Mouse (Mus musculus): ENCODE results near the gene Caskin1. TPM values are rescaled to one million over a fixed set of nuclear protein-coding genes. Genes with fewer than 3 reads are reported as not detected.

Caskin1 gene
- total RNA-seq, 2 experiments from 2014 or later: not detected

- ATAC-seq (replicated peaks; ENCODE audit: low FRiP score, poor library complexity, severe bottlenecking): peak; percentile 85
These were observed 61.4 kb downstream of the Caskin1 start, which contains the start of gene Pkd1 for GRCm38 (mm10) chr17:24549618-24550415. Gene Pkd1 (plus strand): TSS chr17:24549834.

DNA sequence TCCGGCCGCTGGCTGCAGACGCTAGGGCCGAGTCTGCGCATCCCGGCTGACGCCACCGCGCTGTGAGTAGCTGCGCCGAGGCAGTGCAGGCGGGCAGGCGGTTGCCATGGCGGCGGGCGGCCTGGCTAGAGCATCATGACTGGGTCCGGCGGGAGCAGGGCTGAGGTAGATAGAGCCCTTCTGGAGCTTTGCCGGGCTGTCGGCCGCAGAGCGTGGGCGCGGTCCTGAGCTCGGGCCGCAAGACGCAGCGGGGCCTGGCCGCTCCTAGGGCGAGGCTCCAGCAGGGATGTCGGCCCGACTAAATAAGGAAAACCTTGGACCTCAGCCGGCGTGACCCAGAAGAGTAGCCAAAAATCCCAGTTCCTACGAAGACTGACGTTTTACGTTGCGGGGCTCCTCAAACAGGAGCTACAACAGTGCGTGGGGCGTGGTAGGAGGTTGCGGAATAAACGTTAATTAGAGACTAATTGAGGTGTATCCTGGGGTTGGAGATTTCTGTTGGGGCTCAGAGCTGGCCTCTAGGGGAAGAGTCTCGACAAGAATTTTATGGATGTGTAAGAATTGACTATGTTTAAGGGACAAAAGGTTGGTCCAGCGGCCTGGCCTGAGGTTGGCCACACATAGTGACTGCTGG lies 62.1 kb downstream of the Caskin1 start:
- peak; percentile 71 for ATAC-seq (replicated peaks; ENCODE audit: low FRiP score, poor library complexity, severe bottlenecking)

- no peak for ATAC-seq (replicated peaks; ENCODE audit: low FRiP score, poor library complexity, severe bottlenecking)
These were observed 62.6 kb downstream of the Caskin1 start for GRCm38 (mm10) chr17:24551050-24551444.

GRCm38 (mm10) chr17:24557091-24557490 lies 68.7 kb downstream of the Caskin1 start:
- ATAC-seq (replicated peaks; ENCODE audit: low FRiP score, poor library complexity, severe bottlenecking): no peak

Other genes starting within 250 kb of the Caskin1 start
- 217 and 252 TPM in 2 replicates for gene Ccnf, start 237.1 kb upstream of the Caskin1 start, total RNA-seq (2015; ENCODE audit: low replicate concordance)
- 391 and 426 TPM in 2 replicates for gene Ccnf, start 237.1 kb upstream of the Caskin1 start, total RNA-seq (2017; ENCODE audit: low replicate concordance)
- not detected in 2 replicates for gene Abca17, start 137.5 kb upstream of the Caskin1 start, total RNA-seq (2015; ENCODE audit: low replicate concordance)
- gene Abca17, start 137.5 kb upstream of the Caskin1 start, total RNA-seq (2017; ENCODE audit: low replicate concordance): not detected in 2 replicates
- 38.9 and 43.2 TPM in 2 replicates for gene Abca3, start 136.7 kb upstream of the Caskin1 start, total RNA-seq (2015; ENCODE audit: low replicate concordance)
- gene Abca3, start 136.7 kb upstream of the Caskin1 start, total RNA-seq (2017; ENCODE audit: low replicate concordance): 45.6 and 46.2 TPM in 2 replicates
- 78.6 and 100 TPM in 2 replicates for gene Rnps1, start 74.0 kb upstream of the Caskin1 start, total RNA-seq (2015; ENCODE audit: low replicate concordance)
- 62.5 and 72.1 TPM in 2 replicates for gene Rnps1, start 74.0 kb upstream of the Caskin1 start, total RNA-seq (2017; ENCODE audit: low replicate concordance)
- 4.3 and 16.8 TPM in 2 replicates for gene Eci1, start 62.0 kb upstream of the Caskin1 start, total RNA-seq (2015; ENCODE audit: low replicate concordance)
- 6.2 TPM in 1 of 2 replicates, not detected in the other for gene Eci1, start 62.0 kb upstream of the Caskin1 start, total RNA-seq (2017; ENCODE audit: low replicate concordance)
- gene Dnase1l2, start 45.5 kb upstream of the Caskin1 start, total RNA-seq (2015; ENCODE audit: low replicate concordance): 4.6 and 9.0 TPM in 2 replicates
- gene Dnase1l2, start 45.5 kb upstream of the Caskin1 start, total RNA-seq (2017; ENCODE audit: low replicate concordance): 1.2 and 4.0 TPM in 2 replicates
- gene E4f1, start 18.3 kb upstream of the Caskin1 start, total RNA-seq (2015; ENCODE audit: low replicate concordance): 34.8 and 64.5 TPM in 2 replicates
- 24.8 and 28.7 TPM in 2 replicates for gene E4f1, start 18.3 kb upstream of the Caskin1 start, total RNA-seq (2017; ENCODE audit: low replicate concordance)
- gene Pgp, start 18.2 kb upstream of the Caskin1 start, total RNA-seq (2015; ENCODE audit: low replicate concordance): 28.1 and 48.6 TPM in 2 replicates
- 35.8 and 43.4 TPM in 2 replicates for gene Pgp, start 18.2 kb upstream of the Caskin1 start, total RNA-seq (2017; ENCODE audit: low replicate concordance)
- gene Bricd5, start 14.7 kb upstream of the Caskin1 start, total RNA-seq (2015; ENCODE audit: low replicate concordance): not detected in 2 replicates
- gene Bricd5, start 14.7 kb upstream of the Caskin1 start, total RNA-seq (2017; ENCODE audit: low replicate concordance): 2.1 TPM in 1 of 2 replicates, not detected in the other
- gene Mlst8, start 9.5 kb upstream of the Caskin1 start, total RNA-seq (2015; ENCODE audit: low replicate concordance): 6.5 and 27.7 TPM in 2 replicates
- gene Mlst8, start 9.5 kb upstream of the Caskin1 start, total RNA-seq (2017; ENCODE audit: low replicate concordance): 16.8 and 20.5 TPM in 2 replicates
- 49.0 and 54.1 TPM in 2 replicates for gene Traf7, start 39.3 kb downstream of the Caskin1 start, total RNA-seq (2015; ENCODE audit: low replicate concordance)
- gene Traf7, start 39.3 kb downstream of the Caskin1 start, total RNA-seq (2017; ENCODE audit: low replicate concordance): 73.9 and 83.1 TPM in 2 replicates
- gene Rab26, start 45.6 kb downstream of the Caskin1 start, total RNA-seq (2015; ENCODE audit: low replicate concordance): 1.1 TPM in 1 of 2 replicates, not detected in the other
- gene Rab26, start 45.6 kb downstream of the Caskin1 start, total RNA-seq (2017; ENCODE audit: low replicate concordance): not detected in 2 replicates
- gene Pkd1, start 61.2 kb downstream of the Caskin1 start, total RNA-seq (2015; ENCODE audit: low replicate concordance): 11.3 and 11.9 TPM in 2 replicates
- gene Pkd1, start 61.2 kb downstream of the Caskin1 start, total RNA-seq (2017; ENCODE audit: low replicate concordance): 11.7 and 22.5 TPM in 2 replicates
- 49.0 and 56.6 TPM in 2 replicates for gene Tsc2, start 144.0 kb downstream of the Caskin1 start, total RNA-seq (2015; ENCODE audit: low replicate concordance)
- gene Tsc2, start 144.0 kb downstream of the Caskin1 start, total RNA-seq (2017; ENCODE audit: low replicate concordance): 13.5 and 28.4 TPM in 2 replicates
- not detected in 2 replicates for gene Nthl1, start 144.1 kb downstream of the Caskin1 start, total RNA-seq (2015; ENCODE audit: low replicate concordance)
- 0.39 and 1.1 TPM in 2 replicates for gene Nthl1, start 144.1 kb downstream of the Caskin1 start, total RNA-seq (2017; ENCODE audit: low replicate concordance)
- gene Slc9a3r2, start 161.7 kb downstream of the Caskin1 start, total RNA-seq (2015; ENCODE audit: low replicate concordance): 0.84 TPM in 1 of 2 replicates, not detected in the other
- gene Slc9a3r2, start 161.7 kb downstream of the Caskin1 start, total RNA-seq (2017; ENCODE audit: low replicate concordance): not detected in 2 replicates
- gene Npw, start 169.9 kb downstream of the Caskin1 start, total RNA-seq (2015; ENCODE audit: low replicate concordance): not detected in 2 replicates
- not detected in 2 replicates for gene Npw, start 169.9 kb downstream of the Caskin1 start, total RNA-seq (2017; ENCODE audit: low replicate concordance)
- 13.4 and 18.4 TPM in 2 replicates for gene Zfp598, start 181.1 kb downstream of the Caskin1 start, total RNA-seq (2015; ENCODE audit: low replicate concordance)
- gene Zfp598, start 181.1 kb downstream of the Caskin1 start, total RNA-seq (2017; ENCODE audit: low replicate concordance): 9.2 and 12.0 TPM in 2 replicates
- gene Syngr3, start 201.4 kb downstream of the Caskin1 start, total RNA-seq (2015; ENCODE audit: low replicate concordance): not detected in 2 replicates
- not detected in 2 replicates for gene Syngr3, start 201.4 kb downstream of the Caskin1 start, total RNA-seq (2017; ENCODE audit: low replicate concordance)
- 9.6 and 15.9 TPM in 2 replicates for gene Gfer, start 207.6 kb downstream of the Caskin1 start, total RNA-seq (2015; ENCODE audit: low replicate concordance)
- gene Gfer, start 207.6 kb downstream of the Caskin1 start, total RNA-seq (2017; ENCODE audit: low replicate concordance): 14.0 and 15.7 TPM in 2 replicates
- not detected in 2 replicates for gene Noxo1, start 207.6 kb downstream of the Caskin1 start, total RNA-seq (2015; ENCODE audit: low replicate concordance)
- not detected in 2 replicates for gene Noxo1, start 207.6 kb downstream of the Caskin1 start, total RNA-seq (2017; ENCODE audit: low replicate concordance)
- 5.8 and 10.1 TPM in 2 replicates for gene Tbl3, start 219.1 kb downstream of the Caskin1 start, total RNA-seq (2015; ENCODE audit: low replicate concordance)
- 4.8 and 9.0 TPM in 2 replicates for gene Tbl3, start 219.1 kb downstream of the Caskin1 start, total RNA-seq (2017; ENCODE audit: low replicate concordance)
- gene Rnf151, start 229.5 kb downstream of the Caskin1 start, total RNA-seq (2015; ENCODE audit: low replicate concordance): not detected in 2 replicates
- gene Rnf151, start 229.5 kb downstream of the Caskin1 start, total RNA-seq (2017; ENCODE audit: low replicate concordance): not detected in 2 replicates
- gene Rps2, start 229.5 kb downstream of the Caskin1 start, total RNA-seq (2015; ENCODE audit: low replicate concordance): 1,299 and 1,601 TPM in 2 replicates
- gene Rps2, start 229.5 kb downstream of the Caskin1 start, total RNA-seq (2017; ENCODE audit: low replicate concordance): 315 and 526 TPM in 2 replicates
- gene Ndufb10, start 235.9 kb downstream of the Caskin1 start, total RNA-seq (2015; ENCODE audit: low replicate concordance): 178 and 200 TPM in 2 replicates
- gene Ndufb10, start 235.9 kb downstream of the Caskin1 start, total RNA-seq (2017; ENCODE audit: low replicate concordance): 84.0 and 122 TPM in 2 replicates
- not detected in 2 replicates for gene Rpl3l, start 239.2 kb downstream of the Caskin1 start, total RNA-seq (2015; ENCODE audit: low replicate concordance)
- not detected in 2 replicates for gene Rpl3l, start 239.2 kb downstream of the Caskin1 start, total RNA-seq (2017; ENCODE audit: low replicate concordance)
- 108 and 112 TPM in 2 replicates for gene Msrb1, start 248.0 kb downstream of the Caskin1 start, total RNA-seq (2015; ENCODE audit: low replicate concordance)
- gene Msrb1, start 248.0 kb downstream of the Caskin1 start, total RNA-seq (2017; ENCODE audit: low replicate concordance): 29.5 and 61.6 TPM in 2 replicates

Measured in erythroid progenitor cell, adult 5-6 weeks (primary cell).